Mouse (Mus musculus): Measurements from ENCODE around the gene Kpna3.
"Not testable (repeated sequence)": the region's sequence is repeated elsewhere in the genome, so short reads cannot be mapped to it uniquely, and the experiment has no call there.

Kpna3 gene

GRCm38 (mm10) chr14:61439661-61440559, at the start of gene Kpna3:
Gene Kpna3 (minus strand): TSS chr14:61439874.
- peak; percentile 96 for DNase-seq (ENCODE audit: low read depth, low spot score)

- no peak for DNase-seq (ENCODE audit: low read depth, low spot score)
Measured at GRCm38 (mm10) chr14:61460365-61460764, 20.7 kb upstream of the Kpna3 start.

DNA sequence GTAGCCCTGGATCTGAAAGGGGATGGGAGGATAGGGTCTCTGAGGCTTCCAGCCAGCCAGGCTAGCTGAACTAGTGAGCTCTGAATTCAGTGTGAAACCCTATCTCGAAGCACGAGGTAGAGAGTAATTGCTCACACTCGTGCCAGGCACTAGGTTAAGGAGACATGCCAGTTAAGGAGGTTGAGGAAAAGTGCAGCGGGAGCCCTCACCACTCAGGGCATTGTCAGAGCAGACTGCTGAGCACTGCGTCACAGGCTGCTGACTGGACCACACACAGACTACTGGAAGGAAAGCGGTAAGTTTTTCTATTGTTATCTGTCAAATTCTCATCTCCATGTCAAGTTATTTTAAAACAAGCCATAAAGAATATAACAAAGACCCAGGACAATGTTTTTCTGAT, 17.8 kb upstream of the Kpna3 start:
- DNase-seq (ENCODE audit: low read depth, low spot score): no peak

GRCm38 (mm10) chr14:61455571-61455970, 15.9 kb upstream of the Kpna3 start:
- DNase-seq (ENCODE audit: low read depth, low spot score): no peak

DNA sequence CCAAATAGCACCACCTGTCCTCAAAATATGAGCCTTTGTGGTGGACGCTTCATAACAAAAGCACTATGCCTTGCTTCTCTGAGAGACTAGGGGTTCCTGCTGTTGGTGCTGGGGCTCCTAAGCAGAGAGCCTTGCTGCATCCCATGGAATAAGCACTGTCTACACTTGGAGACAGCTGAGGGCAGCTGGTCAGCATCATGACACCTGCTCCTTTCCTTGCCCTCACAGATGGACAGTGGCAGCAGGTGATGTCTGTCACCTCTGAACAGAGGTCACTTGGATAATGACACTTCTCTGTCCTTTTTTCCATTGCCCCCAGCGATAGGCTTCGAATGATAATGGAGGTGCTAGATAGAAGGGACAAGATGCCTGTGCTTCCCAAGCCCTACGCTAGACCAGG, 13.4 kb upstream of the Kpna3 start:
- DNase-seq (ENCODE audit: low read depth, low spot score): no peak

DNA sequence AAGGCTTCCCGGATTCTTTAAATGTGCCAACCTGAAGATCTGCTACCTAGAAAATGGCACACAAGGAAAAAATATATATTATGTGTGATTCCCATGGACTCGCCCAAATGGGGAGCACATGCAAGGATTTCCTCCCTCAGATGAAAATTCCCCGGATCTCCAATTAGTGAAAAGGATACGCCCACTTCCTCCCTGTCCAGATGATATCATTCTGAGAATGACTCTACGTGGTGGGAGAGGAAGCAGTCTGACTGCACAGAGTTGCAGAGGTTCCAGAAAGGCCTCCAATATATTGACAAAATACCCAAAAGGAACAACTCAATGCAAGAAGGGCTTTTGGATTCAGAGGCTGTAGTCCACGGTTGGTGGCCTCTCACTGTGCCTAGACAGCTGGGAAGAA, 12.8 kb upstream of the Kpna3 start:
- peak; percentile 30 for DNase-seq (ENCODE audit: low read depth, low spot score)

GRCm38 (mm10) chr14:61447775-61448174, 8.1 kb upstream of the Kpna3 start:
- DNase-seq (ENCODE audit: low read depth, low spot score): peak; percentile 18

- DNase-seq (ENCODE audit: low read depth, low spot score): peak; percentile 52
Measured at GRCm38 (mm10) chr14:61439141-61439660, 473 bp downstream of the Kpna3 start.

DNA sequence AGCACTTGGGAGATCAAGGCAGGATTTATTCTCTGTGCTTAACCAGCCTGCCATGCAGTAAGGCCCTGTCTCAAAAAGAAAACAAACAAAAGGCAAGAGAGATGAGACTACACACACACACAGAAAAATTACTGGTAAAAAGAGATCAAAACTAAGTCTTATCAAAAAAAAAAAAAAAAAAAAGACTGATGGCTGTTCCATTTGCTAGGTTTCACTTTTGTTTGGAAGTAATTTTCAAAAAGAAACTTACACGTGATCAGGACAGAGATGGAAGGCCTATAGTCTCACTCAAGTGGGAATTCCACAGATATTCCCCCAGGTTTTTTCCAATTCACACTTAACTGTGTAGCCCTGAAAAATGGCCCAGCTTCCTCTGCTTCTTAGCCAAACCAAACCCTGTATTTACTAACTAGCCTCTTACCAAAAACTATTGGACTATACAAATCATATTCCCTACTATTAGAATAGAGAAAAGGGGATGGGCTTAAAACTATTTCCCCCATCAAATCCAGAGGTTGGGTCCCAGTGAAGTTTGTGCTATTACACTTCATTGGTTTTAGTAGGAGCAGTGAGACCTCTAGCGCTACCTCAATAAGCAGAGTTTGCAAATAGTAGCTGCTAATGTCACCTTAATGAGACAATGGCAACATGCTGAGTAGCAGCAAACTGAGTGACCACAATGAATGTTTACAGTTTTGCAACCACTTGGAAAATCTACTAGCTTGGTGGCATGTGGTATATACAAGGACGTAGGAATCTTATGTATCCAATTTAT, 1.3 kb downstream of the Kpna3 start:
- DNase-seq (ENCODE audit: low read depth, low spot score): peak; percentile 44

DNA sequence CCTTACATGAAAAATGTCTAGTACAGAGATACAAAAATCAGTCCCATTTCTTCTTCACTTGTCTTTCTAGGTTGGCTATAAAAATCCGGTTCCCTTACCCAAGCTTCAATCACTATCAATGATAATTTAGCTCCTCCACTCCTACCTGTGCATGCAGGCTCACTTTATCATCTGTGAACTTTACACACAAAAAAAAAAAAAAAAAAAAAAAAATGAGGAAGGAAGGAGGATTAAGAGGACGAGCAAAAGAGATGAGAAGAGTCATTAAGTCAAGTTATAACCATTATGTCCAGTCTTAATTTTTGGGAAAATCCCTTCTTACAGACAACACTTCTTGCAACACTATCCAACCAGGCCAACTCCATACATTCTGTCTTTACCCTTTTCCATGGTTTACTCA, 2.8 kb downstream of the Kpna3 start:
- DNase-seq (ENCODE audit: low read depth, low spot score): no peak

DNA sequence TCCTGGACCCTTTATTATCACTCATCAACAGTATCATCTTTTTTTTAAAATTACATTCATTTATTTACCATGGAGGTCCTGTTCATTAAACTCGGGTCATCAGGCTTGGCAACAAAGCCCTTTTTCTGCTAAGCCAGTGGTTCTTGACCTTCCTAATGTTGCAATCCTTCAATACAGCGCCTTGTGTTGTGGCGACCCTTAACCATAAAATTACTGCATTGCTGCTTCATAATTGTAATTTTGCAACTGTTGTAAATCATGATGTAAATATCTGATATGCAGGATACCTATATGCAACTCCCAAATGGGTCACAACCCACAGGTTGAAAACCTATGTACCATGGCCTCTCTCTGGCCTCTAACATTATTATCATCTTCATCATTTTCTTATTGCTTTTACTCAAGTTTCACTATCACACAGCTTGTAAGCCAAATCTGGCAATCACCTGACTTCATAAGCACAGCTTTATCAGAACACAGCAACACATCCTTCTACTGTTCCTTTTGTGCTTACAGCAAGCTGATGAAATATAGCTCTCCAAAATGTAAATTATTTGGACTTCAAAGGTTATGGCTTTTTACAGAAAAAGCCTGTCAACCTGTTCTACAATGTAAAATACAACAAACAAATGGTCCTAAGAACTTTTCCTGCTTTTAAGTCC, 11.4 kb downstream of the Kpna3 start:
- DNase-seq (ENCODE audit: low read depth, low spot score): no peak

DNA sequence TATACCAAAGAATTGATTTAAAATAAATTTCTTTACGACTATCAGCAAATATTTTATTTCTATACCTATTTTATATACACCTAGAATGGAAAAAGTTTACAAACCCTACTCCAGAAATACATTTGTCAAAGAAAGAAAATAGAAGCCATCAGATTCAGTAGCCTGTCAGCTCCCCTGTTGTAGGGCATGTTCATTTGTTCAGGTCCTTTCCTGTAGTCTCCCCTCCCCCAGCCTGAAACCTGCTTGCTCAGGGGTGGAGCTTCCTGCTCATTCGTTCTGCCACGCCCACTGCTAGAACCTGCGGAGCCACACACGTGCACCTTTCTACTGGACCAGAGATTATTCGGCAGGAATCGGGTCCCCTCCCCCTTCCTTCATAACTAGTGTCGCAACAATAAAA, 12.6 kb downstream of the Kpna3 start:
- not testable (repeated sequence) for DNase-seq (ENCODE audit: low read depth, low spot score)

DNA sequence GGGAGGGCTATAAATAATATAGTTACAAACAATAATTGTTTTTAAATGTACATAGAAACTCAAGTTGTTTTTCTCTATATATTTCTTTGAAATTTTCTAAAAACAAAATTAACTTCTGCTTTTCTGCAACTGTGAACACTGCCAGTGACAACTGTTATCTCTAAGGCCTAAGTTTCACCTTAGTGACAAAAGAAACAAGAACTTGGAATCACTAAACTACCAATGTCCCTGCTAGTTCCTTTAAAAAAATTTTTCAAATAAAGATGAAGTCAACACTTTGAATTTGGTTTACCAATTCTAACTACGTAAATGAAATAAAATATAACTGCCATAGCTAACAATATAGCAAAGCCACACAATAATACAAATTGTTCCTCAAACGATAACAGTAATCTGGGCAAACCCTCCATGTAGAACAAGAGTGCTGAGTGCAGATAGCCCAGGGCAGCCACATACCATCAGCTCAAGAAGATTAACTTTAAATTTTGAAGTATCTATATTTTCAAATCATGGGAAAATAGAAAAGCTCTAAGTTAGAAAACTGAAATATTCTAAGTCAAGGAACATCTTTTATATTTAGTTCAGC, 14.5 kb downstream of the Kpna3 start:
- DNase-seq (ENCODE audit: low read depth, low spot score): no peak

GRCm38 (mm10) chr14:61415719-61416118, 24.0 kb downstream of the Kpna3 start:
- DNase-seq (ENCODE audit: low read depth, low spot score): no peak

GRCm38 (mm10) chr14:61415311-61415710, 24.4 kb downstream of the Kpna3 start:
- DNase-seq (ENCODE audit: low read depth, low spot score): no peak

GRCm38 (mm10) chr14:61414808-61415207, 24.9 kb downstream of the Kpna3 start:
- DNase-seq (ENCODE audit: low read depth, low spot score): no peak

- no peak for DNase-seq (ENCODE audit: low read depth, low spot score)
Measured at GRCm38 (mm10) chr14:61414199-61414598, 25.5 kb downstream of the Kpna3 start.

- DNase-seq (ENCODE audit: low read depth, low spot score): peak; percentile 74
Measured at GRCm38 (mm10) chr14:61413686-61414085, 26.0 kb downstream of the Kpna3 start.

GRCm38 (mm10) chr14:61410020-61410419, 29.7 kb downstream of the Kpna3 start:
- DNase-seq (ENCODE audit: low read depth, low spot score): no peak

GRCm38 (mm10) chr14:61407055-61407454, 32.6 kb downstream of the Kpna3 start:
- no peak for DNase-seq (ENCODE audit: low read depth, low spot score)

DNA sequence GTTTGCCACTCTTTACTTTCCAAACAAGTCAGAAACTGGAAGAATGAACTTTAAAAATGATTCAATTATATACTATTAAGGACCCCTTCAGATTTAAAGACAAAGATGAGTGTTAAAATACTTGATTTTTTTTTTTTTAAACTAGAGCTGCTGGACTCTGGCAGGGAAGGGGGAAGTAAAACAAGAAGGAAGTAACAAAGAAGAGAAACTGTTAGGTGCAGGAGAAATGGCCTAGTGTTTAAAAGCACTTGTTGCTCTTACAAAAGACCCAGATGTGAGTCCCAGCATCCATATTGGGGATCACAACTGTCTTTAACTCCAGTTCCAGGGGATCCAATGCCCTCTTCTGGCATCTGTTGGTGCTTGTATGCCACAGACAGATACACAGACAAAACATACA, 33.9 kb downstream of the Kpna3 start:
- no peak for DNase-seq (ENCODE audit: low read depth, low spot score)

GRCm38 (mm10) chr14:61404941-61405340, 34.7 kb downstream of the Kpna3 start:
- peak; percentile 35 for DNase-seq (ENCODE audit: low read depth, low spot score)

All from 3T3-L1 (cell line).